Mouse (Mus musculus) Patski (cell line): ENCODE measurements around the gene Cnga3. TPM values are rescaled to one million over a fixed set of nuclear protein-coding genes. Genes with fewer than 3 reads are reported as not detected.

ENCODE experiments used
- ATAC-seq: fragments of 100-300 bp; one replicate; pipeline ENCODE4 v1.8.0; 2021
- CTCF ChIA-PET: fragments of 350-600 bp; sonication (Branson Sonifier 250); formaldehyde crosslinking; loops from one replicate; lab custom pipeline; 2022; ENCODE audit warnings: inconsistent platforms; lab: Charles Lee
- POLR2A ChIA-PET: fragments of 350-600 bp; sonication (Branson Sonifier 250); formaldehyde crosslinking; loops from one replicate; lab custom pipeline; 2022; ENCODE audit warnings: antibody characterized with exemption, inconsistent platforms; lab: Charles Lee
- DNase-seq: peaks from one replicate; pipeline ENCODE4 v3.0.0-alpha.2; 2011; ENCODE audit warnings: low read depth, low spot score
- H3K27me3 ChIP-seq: fragments of 371-371 bp; one replicate; pipeline ENCODE4 v1.5.1; 2021
- CTCF ChIP-seq: fragments of 100-300 bp; IDR thresholded peaks from one replicate; pipeline ENCODE4 v1.5.1; 2021
- in situ Hi-C: fragments of 300-500 bp; cut with MboI; formaldehyde crosslinking; loops from 3 replicates; pipeline ENCODE4 v1.11.1; 2018; ENCODE audit warnings: low pct_unique_long_range_greater_than_20kb, mixed read lengths
- polyA plus RNA-seq: library from polyadenylated mRNA; unstranded; gene quantifications from one replicate; pipeline ENCODE4 v1.2.3, GENCODE M21; 2021

Cnga3 gene
- polyA plus RNA-seq = not detected

DNA sequence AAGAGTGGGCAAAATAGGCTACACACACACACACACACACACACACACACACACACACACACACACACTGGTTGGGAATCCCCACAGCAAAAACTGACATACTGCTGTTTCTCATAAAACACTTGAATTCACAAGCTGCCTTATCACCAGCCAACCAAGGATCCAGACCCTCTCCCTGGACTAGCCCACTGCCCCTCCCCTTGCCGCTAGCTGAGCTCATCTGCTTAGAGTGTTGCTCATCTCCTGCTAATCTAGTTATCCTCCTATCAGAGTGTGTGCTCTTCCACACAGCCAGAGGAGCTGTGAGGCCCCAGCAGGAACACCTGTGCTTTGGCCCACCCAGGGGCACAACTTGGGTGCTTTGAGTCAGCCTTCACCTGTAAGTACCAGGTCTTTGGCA is at the start of gene Cnga3:
Gene Cnga3 (plus strand): TSS at position 291 of the 400 bp plus-strand sequence.
- POLR2A ChIA-PET = no interaction called here
- in situ Hi-C loops = no loop called here
- CTCF ChIA-PET = no interaction called here
- no peak for TF ChIP-seq CTCF
- DNase-seq (no peak), ATAC-seq (no peak)
- H3K27me3 ChIP-seq = no peaks in the 10 kb centered on the region

DNA sequence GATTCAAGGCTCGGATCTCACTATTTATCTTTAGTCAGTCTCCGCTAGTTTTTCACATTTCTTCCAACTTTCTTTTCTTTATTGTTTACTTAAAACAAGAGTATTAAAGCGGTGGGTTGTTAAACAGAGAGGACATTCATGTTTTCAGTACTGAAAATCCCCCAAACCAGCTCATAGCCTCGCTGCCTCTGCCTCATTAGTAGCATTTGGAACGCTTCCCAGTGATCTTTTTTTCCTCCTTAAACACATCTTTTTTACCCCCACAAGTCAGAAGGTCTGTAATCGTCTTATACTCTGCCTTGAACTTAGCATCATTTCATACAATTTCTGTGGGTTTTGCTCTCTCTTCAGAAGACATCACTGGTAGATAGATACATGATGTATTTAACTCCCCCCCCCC is 48.2 kb upstream of the Cnga3 start:
- no peak for TF ChIP-seq CTCF
- ATAC-seq (no peak), DNase-seq (no peak)
- H3K27me3 ChIP-seq = peaks cover 5% of the 10 kb centered on the region
- POLR2A ChIA-PET = no interaction called here
- CTCF ChIA-PET = no interaction called here
- in situ Hi-C loops = no loop called here

- POLR2A ChIA-PET = no interaction called here
Measured at GRCm38 (mm10) chr1:37167918-37168317, 46.3 kb upstream of the Cnga3 start.

DNA sequence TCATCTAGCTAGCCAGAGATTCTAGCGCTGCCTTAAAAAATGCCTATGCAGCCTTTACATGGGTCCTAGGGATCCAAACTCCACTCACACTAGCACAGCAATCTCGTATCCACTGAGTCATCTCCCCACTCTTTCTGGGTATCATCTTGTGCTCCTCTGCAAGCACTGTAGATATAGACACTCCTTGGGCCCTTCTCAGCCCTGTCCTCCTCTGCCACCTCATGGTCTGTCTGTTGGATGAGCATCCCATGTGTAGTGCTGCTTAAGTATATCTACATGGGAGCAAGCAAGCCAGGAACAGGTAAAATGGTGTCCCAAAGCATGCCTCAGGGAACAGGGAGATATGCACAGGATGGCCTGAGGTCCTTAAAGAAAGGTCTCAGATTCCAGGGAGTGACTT is 36.4 kb upstream of the Cnga3 start:
- no peak for DNase-seq
- CTCF ChIA-PET = no interaction called here
- H3K27me3 ChIP-seq = peaks cover 18% of the 10 kb centered on the region
- in situ Hi-C loops = no loop called here
- POLR2A ChIA-PET = interaction anchor here (0.6 kb wide), 1 partner anchor 51 kb away, joined by 3 read pairs; no protein-coding TSS in a partner anchor
- ATAC-seq = no peak
- TF ChIP-seq CTCF = no peak

More at GRCm38 (mm10) chr1:37167918-37168317, 46.3 kb upstream of the Cnga3 start:
- no peak for ATAC-seq
- H3K27me3 ChIP-seq = peaks cover 16% of the 10 kb centered on the region
- in situ Hi-C loops = no loop called here
- no peak for TF ChIP-seq CTCF
- DNase-seq = no peak
- CTCF ChIA-PET = no interaction called here

- DNase-seq (no peak), ATAC-seq (no peak)
- TF ChIP-seq CTCF = no peak
- ChIA-PET CTCF (interaction anchor here (1.0 kb wide), 1 partner anchor 13 kb away, joined by 3 read pairs; no protein-coding TSS in a partner anchor), POLR2A (no interaction called here)
- peaks cover 7% of the 10 kb centered on the region for H3K27me3 ChIP-seq
- in situ Hi-C loops = no loop called here
Measured at GRCm38 (mm10) chr1:37179852-37180251, 34.4 kb upstream of the Cnga3 start.

GRCm38 (mm10) chr1:37187050-37187449 is 27.2 kb upstream of the Cnga3 start:
- POLR2A ChIA-PET = no interaction called here
- no peak for ATAC-seq
- H3K27me3 ChIP-seq = peaks cover 14% of the 10 kb centered on the region
- in situ Hi-C loops = no loop called here
- DNase-seq = no peak
- CTCF ChIA-PET = no interaction called here
- TF ChIP-seq CTCF = no peak

DNA sequence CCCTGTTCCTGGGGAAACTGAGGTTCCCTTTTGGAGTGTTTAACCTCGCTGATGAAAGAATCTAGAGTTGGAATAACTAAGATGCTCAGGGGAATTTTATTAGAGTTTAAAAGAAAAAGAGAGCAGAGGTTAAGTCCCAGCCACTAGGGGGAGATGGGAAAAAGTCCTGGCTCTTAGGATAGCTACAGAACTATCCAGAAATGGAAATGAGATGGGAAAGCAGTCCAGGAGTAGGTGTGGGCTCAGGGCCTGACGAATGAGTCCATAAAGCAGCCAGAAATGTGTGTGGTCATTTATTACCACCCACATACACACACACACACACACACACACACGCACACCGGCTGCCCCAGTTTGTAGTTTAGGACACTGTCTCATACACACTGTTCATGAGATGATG is 19.6 kb upstream of the Cnga3 start:
- ATAC-seq (no peak), DNase-seq (no peak)
- TF ChIP-seq CTCF = peak; percentile 46
- ChIA-PET CTCF (interaction anchor here (1.4 kb wide), 1 partner anchor 10 kb away, joined by 3 read pairs; no protein-coding TSS in a partner anchor), POLR2A (no interaction called here)
- in situ Hi-C loops = no loop called here
- peaks cover 30% of the 10 kb centered on the region for H3K27me3 ChIP-seq

DNA sequence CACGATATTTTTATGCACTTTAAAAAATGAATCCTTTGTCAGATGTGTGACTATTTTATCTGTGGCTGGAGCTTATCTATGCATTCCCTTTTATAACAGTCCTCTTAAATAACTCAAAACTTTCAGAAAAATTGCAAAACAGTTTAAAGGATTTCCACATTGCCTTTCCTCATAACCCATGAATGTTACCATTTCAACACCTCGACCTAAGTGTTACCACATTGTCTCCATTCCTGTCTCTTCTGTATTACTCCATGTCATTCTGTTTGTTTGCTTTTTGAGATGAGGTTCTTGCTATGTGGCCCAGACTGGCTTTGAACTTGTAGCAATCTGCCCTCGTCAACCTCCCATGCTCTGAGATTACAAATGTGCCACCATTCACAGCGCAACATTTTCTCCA is 12.8 kb upstream of the Cnga3 start:
- POLR2A ChIA-PET = no interaction called here
- H3K27me3 ChIP-seq = peaks cover 17% of the 10 kb centered on the region
- ATAC-seq (no peak), DNase-seq (no peak)
- in situ Hi-C loops = no loop called here
- CTCF ChIA-PET = no interaction called here
- TF ChIP-seq CTCF = no peak

GRCm38 (mm10) chr1:37207743-37208142 is 6.5 kb upstream of the Cnga3 start:
- ChIA-PET CTCF (no interaction called here), POLR2A (no interaction called here)
- in situ Hi-C loops = no loop called here
- TF ChIP-seq CTCF = no peak
- peaks cover 11% of the 10 kb centered on the region for H3K27me3 ChIP-seq
- DNase-seq (no peak), ATAC-seq (no peak)

DNA sequence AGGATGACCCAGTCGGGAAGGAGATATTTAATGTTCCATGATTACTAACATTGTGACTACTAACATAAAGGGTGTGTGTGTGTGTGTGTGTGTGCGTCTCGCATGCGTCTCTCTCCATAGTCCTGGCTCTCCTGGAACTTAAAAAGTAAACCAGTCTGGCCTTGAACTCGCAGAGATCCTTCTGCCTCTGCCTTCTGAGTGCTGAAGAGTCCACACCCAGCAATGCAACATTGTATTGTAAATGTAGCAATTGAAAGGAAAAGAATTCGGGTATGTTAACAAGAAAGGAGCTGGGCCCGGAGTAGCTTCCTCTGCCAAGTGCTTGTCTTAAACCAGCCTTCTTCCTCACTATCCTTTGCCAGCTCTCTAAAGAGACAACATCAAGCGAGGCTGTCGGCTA is 1.9 kb upstream of the Cnga3 start:
- ATAC-seq (no peak), DNase-seq (no peak)
- POLR2A ChIA-PET = no interaction called here
- in situ Hi-C loops = no loop called here
- TF ChIP-seq CTCF = no peak
- CTCF ChIA-PET = no interaction called here
- H3K27me3 ChIP-seq = peaks cover 8% of the 10 kb centered on the region

DNA sequence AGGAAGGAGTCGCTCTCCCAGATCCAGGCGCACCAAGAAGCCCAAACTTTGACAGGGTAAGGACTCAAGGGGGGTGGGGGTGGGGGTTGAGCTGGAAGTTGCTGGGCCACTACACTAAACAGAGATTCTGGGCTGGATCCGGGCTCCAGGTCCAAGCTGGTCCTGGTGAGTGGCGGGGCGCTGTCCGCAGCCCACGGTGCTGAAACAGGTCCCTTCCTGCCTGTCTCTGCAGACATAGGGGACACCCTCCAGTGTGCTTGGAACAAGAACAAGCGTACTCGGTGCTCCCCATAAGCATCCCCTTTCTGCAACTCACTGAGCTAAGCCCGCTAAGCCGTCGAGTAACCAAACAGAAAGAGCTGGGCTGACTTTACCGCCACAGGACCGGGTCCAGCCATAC is 4.2 kb downstream of the Cnga3 start:
- ChIA-PET CTCF (interaction anchor here (1.1 kb wide), 1 partner anchor 12 kb away, joined by 3 read pairs; no protein-coding TSS in a partner anchor), POLR2A (no interaction called here)
- in situ Hi-C loops = no loop called here
- peaks cover 13% of the 10 kb centered on the region for H3K27me3 ChIP-seq
- DNase-seq (no peak), ATAC-seq (peak; percentile 26)
- no peak for TF ChIP-seq CTCF

DNA sequence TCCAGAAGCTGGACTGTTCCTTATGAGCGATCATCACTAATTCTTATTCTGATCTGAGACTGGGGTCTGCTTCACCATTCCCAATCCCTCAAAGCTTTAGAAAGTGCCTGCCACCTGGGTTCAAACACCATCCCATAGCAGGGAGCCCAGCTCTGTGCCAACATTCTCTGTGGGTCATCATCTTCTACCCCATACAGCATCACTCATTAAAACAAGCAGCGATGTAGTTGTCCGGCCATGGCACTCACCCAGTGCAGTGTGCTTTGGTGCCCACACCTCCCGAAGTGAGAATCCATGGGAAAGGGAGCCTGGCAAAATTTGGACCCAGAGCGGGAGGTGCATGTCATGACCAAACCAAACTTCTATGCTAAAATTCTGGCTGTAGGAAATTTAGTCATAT is 5.4 kb downstream of the Cnga3 start:
- in situ Hi-C loops = no loop called here
- no peak for DNase-seq
- CTCF ChIA-PET = interaction anchor here (1.1 kb wide), 1 partner anchor 11 kb away, joined by 3 read pairs; no protein-coding TSS in a partner anchor
- POLR2A ChIA-PET = no interaction called here
- no peak for TF ChIP-seq CTCF
- ATAC-seq = no peak
- peaks cover 18% of the 10 kb centered on the region for H3K27me3 ChIP-seq
